Mouse (Mus musculus) CH12.LX (cell line): Measurements from ENCODE around the gene Cops2.

Experiments used
- CTCF ChIP-seq, 2 experiments: IDR thresholded peaks in 1 of 2; conservative IDR thresholded peaks in 1 of 2; 2 replicates each; pipeline ENCODE4 v1.5.1; 2011 to 2012; ENCODE audit warnings: low read depth in 2 of 2, low read length in 2 of 2, improper control_type of control experiment in 1 of 2, inconsistent platforms in 1 of 2, mild to moderate bottlenecking in 1 of 2, moderate library complexity in 1 of 2
- EP300 ChIP-seq: IDR thresholded peaks from 2 replicates; pipeline ENCODE4 v1.6.1; 2011; ENCODE audit warnings: low read length, improper control_type of control experiment
- HCFC1 ChIP-seq: IDR thresholded peaks from 2 replicates; pipeline ENCODE4 v1.6.1; 2012; ENCODE audit warnings: low read depth, mild to moderate bottlenecking, inconsistent platforms, low read length, improper control_type of control experiment
- IRF4 ChIP-seq: IDR thresholded peaks from 2 replicates; pipeline ENCODE4 v1.6.1; 2014; ENCODE audit warnings: low read depth, mild to moderate bottlenecking, inconsistent platforms, low read length, improper control_type of control experiment
- POLR2A ChIP-seq: IDR thresholded peaks from 2 replicates; pipeline ENCODE4 v1.6.1; 2011; ENCODE audit warnings: low read depth, mild to moderate bottlenecking, improper control_type of control experiment, low read length
- USF1 ChIP-seq: IDR thresholded peaks from 2 replicates; pipeline ENCODE4 v1.6.1; 2014; ENCODE audit warnings: low read depth, mild to moderate bottlenecking, inconsistent platforms, low read length, improper control_type of control experiment
- ZC3H11A ChIP-seq: IDR thresholded peaks from 2 replicates; pipeline ENCODE4 v1.6.1; 2012; ENCODE audit warnings: low read depth, mild to moderate bottlenecking, inconsistent platforms, low read length, improper control_type of control experiment
- ZKSCAN1 ChIP-seq: IDR thresholded peaks from 2 replicates; pipeline ENCODE4 v1.6.1; 2012; ENCODE audit warnings: low read depth, inconsistent platforms, low read length, improper control_type of control experiment, borderline replicate concordance

GRCm38 (mm10) chr2:125901426-125901825 lies 42.5 kb upstream of the Cops2 start:
- TF ChIP-seq ZC3H11A (no peak), CTCF (conservative IDR thresholded peaks at IDR 0.05 in 1 of 2, IDR thresholded peaks at IDR 0.05 in 1 of 2; ENCODE audit: low read depth in 2 of 2, low read length in 2 of 2) (no peak), USF1 (no peak), IRF4 (no peak), POLR2A (no peak), EP300 (no peak), ZKSCAN1 (no peak), HCFC1 (no peak)
